Mouse (Mus musculus) lung, adult 2 months (tissue): Measurements from ENCODE around the gene Lypd4.
"Not testable (repeated sequence)": the region's sequence is repeated elsewhere in the genome, so short reads cannot be mapped to it uniquely, and the experiment has no call there.

Source experiments
- CTCF ChIP-seq: fragments of 200-500 bp; IDR thresholded peaks from 2 replicates; pipeline ENCODE4 v1.5.1; 2011; ENCODE audit warnings: mild to moderate bottlenecking, low read length, control low read depth; ENCODE audit not compliant: insufficient read depth
- POLR2A ChIP-seq: fragments of 200-500 bp; IDR thresholded peaks from 2 replicates; pipeline ENCODE4 v1.6.1; 2011; ENCODE audit warnings: low read depth, mild to moderate bottlenecking, control low read depth, low read length, borderline replicate concordance; ENCODE audit errors: extremely low read depth

GRCm38 (mm10) chr7:24838732-24839409, 30.9 kb downstream of the Lypd4 start:
- not testable (repeated sequence) for TF ChIP-seq POLR2A, CTCF
